Mouse (Mus musculus): ENCODE data around the gene Aig1. TPM values are rescaled to one million over a fixed set of nuclear protein-coding genes. Genes with fewer than 3 reads are reported as not detected.

The Aig1 gene
- total RNA-seq, 2 experiments from 2014 or later, result 13.2 to 15.2 TPM

DNA sequence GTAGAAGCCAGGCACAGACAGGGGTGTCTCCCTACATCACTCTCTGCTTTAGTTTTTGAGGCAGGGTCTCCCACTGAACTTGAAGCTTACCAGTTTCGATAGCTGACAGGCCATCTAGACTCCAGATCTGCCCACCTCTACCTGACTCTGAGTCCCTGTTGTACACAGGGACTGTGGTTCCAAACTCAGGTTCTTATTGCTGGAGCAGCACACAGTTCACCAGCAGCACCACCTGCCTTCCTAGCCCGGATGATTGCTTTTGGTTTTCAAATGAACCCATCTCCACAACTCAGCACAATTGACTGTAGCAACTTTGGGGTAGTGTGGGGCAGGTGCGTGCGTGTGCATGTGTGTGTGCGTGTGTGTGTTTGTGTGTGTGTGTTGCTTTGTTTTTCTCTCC, 155.1 kb downstream of the Aig1 start:
- no peak for ATAC-seq (replicated peaks; ENCODE audit: poor library complexity, severe bottlenecking)

DNA sequence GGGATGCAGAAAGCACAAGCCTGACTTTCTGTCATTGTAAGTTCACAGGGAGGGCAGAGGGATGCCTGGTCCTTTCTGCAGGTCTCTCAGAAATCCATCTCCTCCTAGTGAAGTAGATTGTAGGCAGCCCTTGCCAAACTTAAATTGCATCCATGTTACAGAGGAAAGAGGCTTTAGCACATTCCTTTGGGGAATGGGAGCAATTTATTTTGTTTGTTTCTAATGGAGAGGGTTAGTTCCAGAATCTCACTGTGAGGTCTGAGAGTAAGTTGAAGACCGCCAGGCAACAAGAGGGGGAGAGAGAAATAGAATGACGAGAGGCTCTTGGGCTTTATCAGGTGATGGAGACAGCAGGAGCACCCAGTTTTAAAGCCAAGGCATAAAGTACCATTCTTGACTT, 155.7 kb downstream of the Aig1 start:
- ATAC-seq (replicated peaks; ENCODE audit: poor library complexity, severe bottlenecking), result no peak

DNA sequence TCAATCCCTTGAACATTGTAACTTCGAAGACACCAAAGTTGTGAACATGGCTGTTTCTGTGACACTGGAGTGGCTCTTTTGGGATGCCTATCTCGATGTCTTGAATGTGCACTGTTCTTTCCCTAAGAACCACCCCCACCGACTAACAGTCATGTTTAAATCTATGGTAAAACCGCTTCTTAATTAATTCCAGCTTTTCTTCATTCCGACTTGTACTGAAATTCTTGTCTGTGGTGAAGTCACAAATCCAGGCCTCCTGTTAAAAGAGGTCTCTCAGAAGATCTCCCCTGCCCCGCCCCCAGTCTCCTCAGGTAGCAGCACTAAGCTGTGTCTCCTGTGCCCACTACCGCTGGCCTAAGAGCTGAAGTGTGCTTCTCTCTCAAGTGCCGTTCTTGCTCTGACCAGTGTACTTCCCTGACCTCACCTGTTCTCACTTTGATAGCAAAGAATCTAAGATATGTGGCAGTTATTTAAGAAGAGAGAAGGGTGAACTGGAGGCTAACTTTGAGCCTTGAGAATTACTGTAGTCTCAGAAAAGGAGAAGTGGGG, 157.4 kb downstream of the Aig1 start:
- no peak for ATAC-seq (replicated peaks; ENCODE audit: poor library complexity, severe bottlenecking)

DNA sequence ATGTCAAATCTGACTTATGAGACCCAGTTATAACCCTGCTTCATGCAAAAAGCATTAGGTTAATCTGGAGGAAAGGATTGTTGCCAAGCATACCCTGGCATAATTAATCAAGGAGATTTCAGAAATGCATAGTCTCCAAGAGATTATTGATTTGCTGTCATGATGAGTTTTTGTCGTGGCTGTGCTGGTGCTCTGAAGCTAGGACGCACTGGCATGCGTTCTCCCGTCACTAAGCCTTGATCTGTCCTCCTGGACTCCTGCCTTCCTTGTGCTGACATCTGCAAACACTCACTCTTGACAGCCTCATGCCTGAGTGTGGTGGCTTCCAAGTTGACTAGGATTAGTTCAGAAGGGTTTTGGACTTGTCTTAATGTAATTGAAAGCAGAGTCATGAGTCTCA, 163.0 kb downstream of the Aig1 start:
- ATAC-seq (replicated peaks; ENCODE audit: poor library complexity, severe bottlenecking), result no peak

DNA sequence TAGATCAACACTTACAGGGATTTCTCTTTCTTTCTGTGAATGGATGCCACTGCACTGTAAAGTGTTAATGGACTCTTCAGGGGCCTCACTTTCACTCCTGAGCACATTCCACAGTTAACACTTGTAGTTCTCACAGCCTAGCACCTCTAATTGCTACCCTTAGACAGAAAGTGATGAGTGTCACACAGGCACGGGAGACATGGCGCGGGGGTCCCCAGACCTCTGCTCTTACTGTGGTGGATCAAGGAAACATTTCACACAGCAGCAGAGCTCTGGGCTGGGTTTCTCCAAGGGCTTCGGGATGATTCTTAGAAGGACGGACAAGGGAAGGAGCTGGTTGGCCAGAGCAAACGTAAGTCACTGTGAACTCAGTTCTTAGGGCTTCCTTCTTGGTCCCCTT, 166.1 kb downstream of the Aig1 start:
- ATAC-seq (replicated peaks; ENCODE audit: poor library complexity, severe bottlenecking), result no peak

DNA sequence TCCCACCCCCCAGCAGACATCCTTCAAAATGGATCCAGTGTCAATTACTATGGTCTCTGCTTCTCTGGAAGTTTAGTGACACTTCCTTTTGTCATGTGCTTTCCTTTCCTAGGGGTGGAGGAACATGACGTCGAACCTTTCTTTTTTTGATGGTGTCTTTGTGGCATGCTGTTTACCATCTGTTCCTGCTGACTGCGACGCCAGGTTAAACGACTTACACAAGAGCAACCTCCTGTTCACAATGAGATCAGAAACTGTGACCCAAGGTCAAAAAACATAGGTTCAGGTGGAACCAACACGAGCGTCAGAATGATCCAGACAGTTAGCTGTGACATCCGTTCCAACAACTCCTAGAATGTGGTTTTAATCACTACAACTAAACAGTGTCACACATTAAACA, 166.7 kb downstream of the Aig1 start:
- no peak for ATAC-seq (replicated peaks; ENCODE audit: poor library complexity, severe bottlenecking)

DNA sequence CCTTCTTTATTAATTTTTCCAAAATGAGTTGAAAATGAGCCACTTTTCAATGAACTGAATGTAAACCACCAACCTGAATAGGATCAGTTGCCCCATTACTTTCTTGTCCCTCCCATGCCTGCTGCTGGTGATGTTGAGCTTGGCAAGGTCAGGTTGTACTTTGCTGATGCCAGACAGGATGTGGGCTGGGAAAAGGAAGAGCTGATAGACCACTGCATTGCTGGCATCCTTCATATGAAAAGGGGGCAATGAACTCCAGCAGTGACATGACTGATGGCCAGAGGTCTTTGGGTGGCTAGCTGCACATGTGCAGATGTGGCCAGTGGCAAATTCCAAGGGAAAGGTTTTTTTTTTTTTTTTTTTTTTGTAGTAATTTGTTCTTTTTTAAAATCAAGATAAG, 172.5 kb downstream of the Aig1 start:
- no peak for ATAC-seq (replicated peaks; ENCODE audit: poor library complexity, severe bottlenecking)

DNA sequence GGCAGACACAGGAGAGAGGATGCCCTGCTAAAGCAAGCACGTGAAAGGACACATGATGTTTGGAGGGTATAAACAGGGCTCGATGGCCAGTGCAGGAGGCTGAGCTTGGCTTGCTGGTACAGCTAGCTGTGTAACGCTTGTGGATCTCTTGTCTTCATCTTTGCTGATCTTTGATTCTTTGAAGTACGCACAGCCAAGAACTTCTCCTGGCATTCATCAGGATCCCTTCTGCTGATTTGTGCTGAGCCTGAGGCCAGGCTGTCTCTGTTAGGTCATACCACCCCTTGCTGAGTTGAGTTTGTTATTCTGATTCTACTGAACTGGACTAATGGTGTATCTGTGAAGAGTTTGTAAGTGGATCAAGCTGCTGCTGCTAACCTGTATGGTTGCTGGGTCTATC, 175.5 kb downstream of the Aig1 start:
- ATAC-seq (replicated peaks; ENCODE audit: poor library complexity, severe bottlenecking), result no peak

DNA sequence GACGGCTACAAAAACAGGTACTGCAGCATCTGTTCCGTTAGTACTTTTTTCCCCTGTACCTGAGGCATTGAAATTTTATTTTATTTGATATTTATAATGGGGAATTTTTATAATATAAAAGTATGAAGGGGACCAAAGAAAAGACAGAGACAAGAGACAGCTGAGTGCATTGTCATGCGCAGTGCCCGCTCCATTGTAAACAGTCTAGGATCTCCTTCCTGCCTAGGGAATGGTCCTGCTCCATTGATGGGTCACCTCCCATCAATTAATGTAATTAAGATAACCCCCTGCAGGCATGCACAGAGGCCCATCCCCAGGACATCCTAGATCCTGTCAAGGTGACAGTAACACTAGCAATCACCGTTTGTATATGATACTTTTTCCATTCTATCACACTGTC, 178.0 kb downstream of the Aig1 start:
- no peak for ATAC-seq (replicated peaks; ENCODE audit: poor library complexity, severe bottlenecking)

DNA sequence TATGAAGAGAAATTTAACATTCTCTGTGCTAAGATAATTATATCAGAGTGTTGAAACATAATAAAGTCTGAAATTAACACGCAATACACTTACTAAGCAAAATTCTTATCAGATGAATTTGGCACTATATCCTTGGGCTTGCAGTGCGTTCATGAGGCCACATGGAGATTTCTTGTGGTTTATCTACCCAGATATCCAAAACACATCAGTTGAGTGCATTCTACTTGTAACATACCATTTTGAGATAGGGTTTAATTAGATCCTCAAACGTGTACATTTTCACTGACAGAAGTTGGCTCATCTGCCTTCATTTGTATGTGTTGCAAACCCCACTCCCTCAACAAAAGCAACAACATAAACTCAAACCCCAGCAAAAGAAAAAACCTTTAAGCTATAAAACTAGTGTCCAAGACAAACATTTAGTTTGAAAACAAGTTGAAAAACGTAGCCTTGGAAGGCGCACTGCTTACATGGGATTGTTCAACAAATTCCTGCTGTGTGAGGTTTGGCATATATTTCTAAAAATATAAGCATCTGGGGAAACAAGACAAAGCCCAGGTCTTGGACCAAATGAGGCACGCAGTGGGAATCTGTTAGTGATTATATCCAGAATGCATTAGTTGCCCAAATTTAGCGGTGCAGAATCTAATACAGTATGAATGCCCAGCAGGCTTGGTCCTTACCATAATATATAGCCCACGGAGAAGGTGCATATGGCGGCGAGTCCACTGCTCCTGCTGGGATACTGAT, 178.8 kb downstream of the Aig1 start:
- no peak for ATAC-seq (replicated peaks; ENCODE audit: poor library complexity, severe bottlenecking)

DNA sequence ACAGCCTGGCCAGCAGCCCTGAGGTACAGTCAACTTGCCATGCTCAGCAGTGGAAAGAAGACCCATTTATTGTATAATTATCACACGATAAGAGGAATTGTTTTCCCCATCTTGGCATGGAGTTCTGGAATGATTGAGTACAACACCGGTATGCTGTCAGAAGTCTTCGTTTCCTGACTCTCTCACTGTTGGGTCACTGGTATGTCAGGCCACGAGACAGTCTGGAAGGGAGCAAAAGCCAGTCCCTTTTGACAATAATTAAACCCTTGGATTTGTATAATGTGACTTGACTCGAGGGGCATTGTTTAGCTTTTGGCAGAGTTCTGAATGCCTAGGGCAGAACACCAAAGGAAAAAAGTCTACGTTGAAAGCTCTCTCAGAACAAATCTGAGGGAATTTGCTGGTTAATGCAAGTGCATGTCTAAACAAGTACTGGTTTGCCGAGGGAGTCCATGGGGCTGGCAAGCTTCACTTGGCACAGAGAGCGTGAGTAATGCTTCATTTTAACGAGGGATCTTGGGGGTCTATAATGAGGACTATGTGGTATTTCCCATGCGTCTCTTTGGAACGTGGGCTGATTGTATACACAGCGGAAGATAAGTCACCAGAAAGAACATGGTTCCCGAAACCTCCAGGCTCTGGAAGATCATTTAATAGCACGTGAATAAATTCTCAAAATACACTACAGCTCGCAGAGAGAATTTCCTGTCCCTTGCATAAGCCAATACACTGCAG, 180.2 kb downstream of the Aig1 start:
- ATAC-seq (replicated peaks; ENCODE audit: poor library complexity, severe bottlenecking), result no peak

DNA sequence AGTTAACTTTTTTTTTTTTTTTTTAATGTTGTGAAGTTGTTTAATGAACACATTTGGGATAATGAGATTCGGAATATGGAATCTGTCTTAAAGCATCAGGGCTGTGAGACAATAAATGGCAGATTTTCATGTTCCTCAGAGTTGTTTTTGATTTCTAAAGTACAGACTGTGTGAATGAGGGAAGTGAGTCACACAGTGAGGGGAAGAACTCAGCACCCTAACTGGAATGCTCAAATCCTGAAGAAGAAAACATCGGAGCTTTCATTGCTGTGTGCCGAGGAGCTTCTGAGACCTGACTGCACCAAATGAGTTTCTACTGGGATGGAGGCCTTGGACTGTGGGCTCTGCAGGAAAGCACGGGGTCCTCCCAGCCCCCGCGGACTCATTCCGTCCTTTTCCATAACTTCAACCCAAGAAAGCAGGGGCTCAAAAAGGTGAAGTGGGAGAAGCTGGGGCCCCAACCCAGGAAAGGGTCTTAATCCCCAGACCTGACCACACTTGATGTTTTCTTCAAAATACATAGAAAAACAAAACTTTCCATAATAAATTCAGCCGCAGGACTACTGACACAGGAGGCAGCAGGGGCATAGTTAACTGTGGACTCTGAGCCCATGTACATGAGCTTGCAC, 181.5 kb downstream of the Aig1 start:
- no peak for ATAC-seq (replicated peaks; ENCODE audit: poor library complexity, severe bottlenecking)

DNA sequence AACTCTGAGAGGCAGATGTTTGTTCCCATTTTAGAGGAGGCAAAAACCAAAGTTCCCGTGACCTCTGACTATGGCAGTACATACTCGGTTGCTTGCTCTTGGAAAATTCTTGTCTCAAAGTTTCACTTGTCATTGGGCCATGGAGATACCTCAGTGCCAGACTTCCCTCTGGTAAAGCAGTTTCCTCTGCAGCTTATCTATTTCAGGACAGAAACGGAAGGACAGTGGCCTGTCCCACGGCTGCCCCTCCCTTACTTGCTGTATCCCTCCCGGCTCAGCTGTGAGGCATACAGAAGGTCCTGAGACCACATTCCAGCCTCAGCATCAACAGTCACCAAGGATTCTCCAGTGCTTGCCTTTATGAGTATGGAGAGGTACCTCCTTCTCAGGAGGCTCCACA, 182.7 kb downstream of the Aig1 start:
- ATAC-seq (replicated peaks; ENCODE audit: poor library complexity, severe bottlenecking), result peak; percentile 78

DNA sequence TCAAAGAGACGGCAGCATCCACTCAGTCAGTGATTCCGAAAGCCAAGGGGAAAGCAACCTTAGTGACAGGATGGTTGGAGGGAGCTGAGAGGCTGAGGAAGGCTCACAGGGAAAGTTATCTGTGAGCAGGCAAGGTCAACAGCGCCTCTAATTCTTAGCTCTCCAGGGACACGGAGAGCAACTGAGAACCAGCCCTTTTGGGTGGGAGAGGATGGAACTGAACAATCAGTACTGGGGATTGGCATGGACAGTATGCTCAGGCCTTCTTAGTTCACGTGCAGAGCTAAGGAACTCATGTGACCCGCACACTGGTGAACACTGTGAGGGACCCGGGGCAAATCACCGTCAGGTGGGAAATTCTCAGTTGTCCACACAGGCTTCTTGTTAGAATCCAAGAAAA, 183.4 kb downstream of the Aig1 start:
- no peak for ATAC-seq (replicated peaks; ENCODE audit: poor library complexity, severe bottlenecking)

DNA sequence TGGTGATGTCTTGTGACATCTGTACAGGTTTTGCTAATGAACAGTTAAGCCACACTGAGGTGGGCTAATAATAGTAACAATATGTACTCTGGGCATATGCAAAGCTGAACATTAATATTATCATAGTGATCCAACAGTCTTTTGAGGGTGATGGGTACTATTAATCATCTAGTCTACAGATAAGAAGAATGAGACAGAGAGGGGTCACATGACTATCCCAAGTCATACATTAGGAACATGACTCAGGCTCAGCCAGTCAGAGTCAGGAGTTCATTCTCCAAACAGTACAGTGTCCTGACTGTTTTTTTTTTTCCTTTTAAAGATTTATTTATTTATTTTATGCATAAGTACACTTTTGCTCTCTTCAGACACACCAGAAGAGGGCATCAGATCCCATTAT, 184.3 kb downstream of the Aig1 start:
- ATAC-seq (replicated peaks; ENCODE audit: poor library complexity, severe bottlenecking), result no peak

DNA sequence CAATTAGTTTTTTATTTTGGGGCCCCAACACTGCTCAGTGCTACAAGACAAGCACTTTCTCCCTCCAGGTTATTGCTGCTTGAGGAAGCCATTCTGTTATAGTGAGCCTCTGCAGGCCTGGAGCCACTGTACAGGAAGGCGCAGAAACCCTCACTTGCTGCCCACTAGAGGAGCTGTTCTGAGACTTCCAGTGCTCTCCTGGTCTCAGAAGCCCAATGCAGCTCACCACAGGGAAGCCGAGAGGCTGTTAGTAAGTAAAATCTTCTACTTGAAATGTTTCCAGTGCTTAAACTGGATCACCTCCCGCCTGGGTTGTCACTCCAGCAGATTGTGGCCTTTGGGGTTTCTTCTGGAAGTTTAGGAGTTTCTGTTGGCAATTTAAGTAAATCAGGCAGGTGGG, 186.2 kb downstream of the Aig1 start:
- peak; percentile 68 for ATAC-seq (replicated peaks; ENCODE audit: poor library complexity, severe bottlenecking)

DNA sequence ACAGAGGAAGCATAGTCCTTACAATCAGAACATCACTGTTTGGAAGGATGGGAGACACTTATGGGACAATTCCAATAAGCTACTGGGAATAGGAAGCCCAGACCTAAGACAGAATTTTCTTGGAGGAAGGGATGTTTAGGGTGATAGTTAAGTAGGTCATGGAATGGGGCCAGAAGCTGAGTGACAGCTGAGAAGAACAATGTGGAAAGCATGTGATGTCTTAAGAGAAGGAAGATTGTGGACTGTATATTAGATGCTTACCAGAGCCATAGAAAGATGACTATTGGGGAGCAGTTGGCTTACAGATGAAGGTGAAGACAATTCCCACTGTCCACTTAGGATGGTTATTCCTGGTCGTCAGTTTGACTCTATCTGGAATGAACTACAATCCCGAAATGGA, 191.3 kb downstream of the Aig1 start:
- ATAC-seq (replicated peaks; ENCODE audit: poor library complexity, severe bottlenecking), result no peak

DNA sequence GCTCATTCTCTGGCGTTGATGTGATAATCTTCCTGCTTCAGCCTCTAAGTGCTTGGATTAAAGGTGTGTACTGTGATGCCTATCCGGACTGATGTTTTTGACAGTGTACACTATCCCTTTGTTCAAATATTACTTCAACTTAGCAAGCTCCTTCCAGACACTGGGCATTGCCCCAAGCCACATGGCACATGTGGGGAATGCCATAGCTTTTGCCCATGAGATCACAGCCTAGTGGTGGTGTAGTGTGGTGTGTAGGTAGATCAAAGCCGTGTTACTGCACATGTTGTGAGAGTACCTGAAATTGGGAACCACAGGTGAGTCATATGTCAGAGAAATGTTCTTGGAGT, 193.8 kb downstream of the Aig1 start:
- no peak for ATAC-seq (replicated peaks; ENCODE audit: poor library complexity, severe bottlenecking)

DNA sequence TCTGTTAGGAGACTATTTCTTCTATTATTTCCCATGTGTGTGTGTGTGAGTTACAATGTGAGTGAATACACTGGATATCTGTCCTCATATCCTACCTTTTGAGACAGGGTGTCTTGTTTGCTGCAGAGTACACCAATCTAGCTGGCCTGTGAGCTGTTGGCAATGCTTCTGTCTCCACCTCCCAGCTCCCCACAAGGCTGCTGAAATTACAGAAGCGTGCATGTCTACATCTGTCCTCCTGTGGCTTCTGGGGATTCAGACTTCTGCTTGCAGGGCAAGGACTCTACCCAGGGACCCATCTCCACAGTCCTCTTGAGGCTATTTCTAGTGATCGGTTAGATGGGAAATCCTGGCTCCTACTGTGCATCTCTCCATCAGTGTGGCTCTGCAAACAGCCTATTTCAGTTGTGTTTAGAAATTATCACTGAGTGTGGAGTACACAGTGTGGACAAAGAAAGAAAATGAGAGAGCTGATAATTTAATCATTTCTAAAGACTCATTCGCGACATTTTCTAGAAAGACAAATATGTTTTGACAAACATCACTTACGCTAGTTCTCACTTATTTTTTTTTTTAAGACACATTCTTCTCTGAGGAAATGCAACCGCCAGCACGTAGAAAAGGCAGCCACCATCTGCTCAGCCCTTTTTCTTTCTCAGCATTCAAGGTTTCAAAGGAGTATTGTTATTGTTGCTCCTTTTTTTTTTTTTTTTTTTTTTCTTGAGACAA, 194.3 kb downstream of the Aig1 start:
- no peak for ATAC-seq (replicated peaks; ENCODE audit: poor library complexity, severe bottlenecking)

DNA sequence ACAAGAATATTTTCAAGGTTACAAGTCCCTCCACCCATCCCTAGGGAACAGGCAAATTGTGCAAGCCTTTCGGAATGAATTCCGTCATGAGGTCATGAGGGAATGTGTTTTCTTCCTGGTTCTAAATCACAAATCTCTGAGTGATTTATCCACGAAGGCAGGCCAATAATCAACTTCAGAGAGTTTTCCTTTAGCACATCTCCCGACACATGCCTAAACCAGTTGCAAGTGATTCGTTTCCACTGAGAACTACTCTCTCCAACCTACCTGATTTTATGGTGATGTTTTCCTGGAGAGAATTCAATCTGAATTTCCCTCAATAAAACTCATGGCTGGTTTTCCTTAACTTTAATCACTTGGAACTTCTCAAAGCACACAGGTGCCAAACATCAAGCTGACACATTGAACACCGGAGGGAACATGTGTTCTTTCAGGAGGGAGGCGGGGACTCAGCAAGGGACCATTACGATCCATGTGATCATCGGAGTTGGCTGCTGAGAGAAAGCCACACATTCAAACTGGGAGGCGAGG, 201.5 kb downstream of the Aig1 start:
- no peak for ATAC-seq (replicated peaks; ENCODE audit: poor library complexity, severe bottlenecking)

DNA sequence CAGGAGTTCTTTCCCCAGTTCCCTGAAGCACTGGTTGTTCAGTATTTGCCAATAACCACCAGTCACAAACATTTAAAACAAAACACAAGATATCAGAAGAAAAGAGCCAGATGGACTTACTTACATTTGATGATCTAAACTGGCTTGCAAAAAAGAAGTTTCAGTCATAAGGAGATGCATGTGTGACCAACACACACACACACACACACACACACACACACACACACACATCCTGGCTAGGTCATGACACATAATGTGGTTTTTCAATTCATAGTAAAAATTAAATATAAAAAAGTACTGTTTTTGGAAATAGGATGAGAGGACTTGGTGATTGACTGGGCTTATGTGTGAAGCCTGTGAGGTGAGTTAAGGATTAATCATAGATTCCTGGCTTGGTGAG, 205.3 kb downstream of the Aig1 start:
- ATAC-seq (replicated peaks; ENCODE audit: poor library complexity, severe bottlenecking), result no peak

Measured in granulocyte monocyte progenitor cell, adult 5-6 weeks (primary cell).